Mouse (Mus musculus) yolk sac, embryonic 10.5 days (tissue): Measurements from ENCODE around the gene Pptc7.
"Not testable (repeated sequence)": the region's sequence is repeated elsewhere in the genome, so short reads cannot be mapped to it uniquely, and the experiment has no call there.

Experiments used
- DNase-seq: peaks from one replicate; pipeline ENCODE4 v3.0.0-alpha.2; 2017; ENCODE audit warnings: low spot score

Gene Pptc7

GRCm38 (mm10) chr5:122300071-122300518 lies 15.9 kb downstream of the Pptc7 start:
- no peak for DNase-seq

GRCm38 (mm10) chr5:122302810-122303745 lies 18.9 kb downstream of the Pptc7 start:
- peak; percentile 65 for DNase-seq

- no peak for DNase-seq
Measured at GRCm38 (mm10) chr5:122303937-122304336, 19.8 kb downstream of the Pptc7 start.

GRCm38 (mm10) chr5:122304541-122304940 lies 20.4 kb downstream of the Pptc7 start:
- DNase-seq = no peak

- DNase-seq = peak; percentile 42
Measured at GRCm38 (mm10) chr5:122305472-122305871, 21.3 kb downstream of the Pptc7 start.

- no peak for DNase-seq
Measured at GRCm38 (mm10) chr5:122306536-122306935, 22.4 kb downstream of the Pptc7 start.

- no peak for DNase-seq
Measured at GRCm38 (mm10) chr5:122310699-122311098, 26.5 kb downstream of the Pptc7 start.

GRCm38 (mm10) chr5:122311692-122312091 lies 27.5 kb downstream of the Pptc7 start:
- no peak for DNase-seq

GRCm38 (mm10) chr5:122312346-122312745 lies 28.2 kb downstream of the Pptc7 start:
- no peak for DNase-seq

- DNase-seq = no peak
Measured at GRCm38 (mm10) chr5:122312942-122313684, 28.9 kb downstream of the Pptc7 start.

- no peak for DNase-seq
Measured at GRCm38 (mm10) chr5:122314966-122315667, 31.0 kb downstream of the Pptc7 start.

GRCm38 (mm10) chr5:122317329-122318045 lies 33.3 kb downstream of the Pptc7 start:
- no peak for DNase-seq

- no peak for DNase-seq
Measured at GRCm38 (mm10) chr5:122318100-122318499, 33.9 kb downstream of the Pptc7 start.

GRCm38 (mm10) chr5:122318976-122319375 lies 34.8 kb downstream of the Pptc7 start:
- not testable (repeated sequence) for DNase-seq

GRCm38 (mm10) chr5:122319474-122320204 lies 35.5 kb downstream of the Pptc7 start:
- DNase-seq = no peak

- DNase-seq = no peak
Measured at GRCm38 (mm10) chr5:122320205-122320781, 36.1 kb downstream of the Pptc7 start.

- DNase-seq = no peak
Measured at GRCm38 (mm10) chr5:122323523-122323922, 39.4 kb downstream of the Pptc7 start.

- no peak for DNase-seq
Measured at GRCm38 (mm10) chr5:122324608-122325431, 40.7 kb downstream of the Pptc7 start.

GRCm38 (mm10) chr5:122325477-122325876 lies 41.3 kb downstream of the Pptc7 start:
- DNase-seq = no peak

- DNase-seq = no peak
Measured at GRCm38 (mm10) chr5:122327283-122327682, 43.1 kb downstream of the Pptc7 start.
